Mouse (Mus musculus) mesoderm, embryonic 11.5 days (tissue): ENCODE results near the gene Rab3gap2.

Experiments
- DNase-seq: peaks from one replicate; pipeline ENCODE4 v3.0.0-alpha.2; 2012; ENCODE audit warnings: low read depth, low spot score

Gene Rab3gap2

GRCm38 (mm10) chr1:185203909-185204661, at the start of gene Rab3gap2:
TSS of gene Rab3gap2 (plus strand) at chr1:185204117.
- peak; percentile 98 for DNase-seq

- no peak for DNase-seq
These were observed 30.3 kb upstream of the Rab3gap2 start for GRCm38 (mm10) chr1:185173641-185174040.

GRCm38 (mm10) chr1:185177860-185178259, 26.1 kb upstream of the Rab3gap2 start:
- DNase-seq = no peak

- DNase-seq = peak; percentile 68
These were observed 20.2 kb upstream of the Rab3gap2 start for GRCm38 (mm10) chr1:185183591-185184330.

GRCm38 (mm10) chr1:185185556-185185955, 18.4 kb upstream of the Rab3gap2 start:
- DNase-seq = no peak

GRCm38 (mm10) chr1:185187135-185187785, 16.7 kb upstream of the Rab3gap2 start:
- DNase-seq = peak; percentile 60

- DNase-seq = no peak
These were observed 14.0 kb upstream of the Rab3gap2 start for GRCm38 (mm10) chr1:185189901-185190300.

GRCm38 (mm10) chr1:185192087-185192486, 11.8 kb upstream of the Rab3gap2 start:
- no peak for DNase-seq

GRCm38 (mm10) chr1:185193509-185193908, 10.4 kb upstream of the Rab3gap2 start:
- peak; percentile 69 for DNase-seq

- no peak for DNase-seq
These were observed 7.6 kb upstream of the Rab3gap2 start for GRCm38 (mm10) chr1:185196323-185196722.

- no peak for DNase-seq
These were observed 3.1 kb upstream of the Rab3gap2 start for GRCm38 (mm10) chr1:185200571-185201395.

GRCm38 (mm10) chr1:185201994-185202393, 1.9 kb upstream of the Rab3gap2 start:
- no peak for DNase-seq

GRCm38 (mm10) chr1:185203196-185203908, 565 bp upstream of the Rab3gap2 start:
- no peak for DNase-seq

GRCm38 (mm10) chr1:185205090-185205489, 1.2 kb downstream of the Rab3gap2 start:
- DNase-seq = no peak

GRCm38 (mm10) chr1:185207851-185208595, 4.1 kb downstream of the Rab3gap2 start:
- no peak for DNase-seq

GRCm38 (mm10) chr1:185208766-185209165, 4.8 kb downstream of the Rab3gap2 start:
- DNase-seq = no peak

GRCm38 (mm10) chr1:185209641-185210176, 5.8 kb downstream of the Rab3gap2 start:
- DNase-seq = no peak

- DNase-seq = peak; percentile 71
These were observed 12.4 kb downstream of the Rab3gap2 start for GRCm38 (mm10) chr1:185216360-185216759.

- DNase-seq = peak; percentile 32
These were observed 12.8 kb downstream of the Rab3gap2 start for GRCm38 (mm10) chr1:185216762-185217161.

- no peak for DNase-seq
These were observed 14.0 kb downstream of the Rab3gap2 start for GRCm38 (mm10) chr1:185217966-185218365.
